In the genomic region with DNA sequence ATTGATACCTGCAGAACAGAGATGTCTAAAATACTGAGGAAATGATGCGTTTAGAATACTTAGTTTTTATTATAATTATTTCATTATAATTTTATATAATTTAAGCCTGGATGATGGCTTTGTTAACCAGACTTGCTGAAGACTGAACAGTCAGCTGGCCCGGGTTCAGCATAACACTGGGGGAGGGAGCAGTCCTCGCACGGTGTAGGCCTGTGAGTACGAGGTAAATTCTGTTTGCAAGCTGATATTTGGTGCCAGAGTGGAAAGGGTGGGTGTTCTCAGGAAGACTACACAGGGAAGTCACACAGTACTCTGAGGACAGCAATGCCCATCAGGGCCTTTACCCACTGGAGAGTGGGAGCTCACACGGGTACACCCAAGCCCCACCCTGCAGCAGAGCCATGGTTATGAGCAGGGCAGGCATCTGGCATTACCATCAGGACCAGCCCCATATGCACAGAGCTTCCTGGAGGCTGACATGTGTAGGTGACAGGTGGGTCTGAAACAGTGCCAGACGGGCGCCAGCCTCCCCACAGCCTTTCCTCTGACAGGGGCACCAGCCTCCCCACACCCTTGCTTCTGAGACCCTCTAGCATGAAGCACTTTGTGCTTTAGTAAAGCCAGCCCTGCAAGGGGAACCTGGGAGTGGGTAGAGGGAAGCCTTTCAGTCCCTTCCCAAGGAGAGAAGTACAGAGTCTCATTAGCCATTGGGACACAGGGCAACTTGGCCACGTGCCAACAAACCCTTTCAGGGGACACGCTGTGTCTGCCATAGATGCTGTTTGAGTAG, we compare ENCODE assay signal across 15 mouse cellular contexts. TPM values are rescaled to one million over a fixed set of nuclear protein-coding genes. Genes with fewer than 3 reads are reported as not detected.
A peak's percentile ranks its signal among the peaks of the same experiment; 100 is the strongest.
DNase-seq lines count a peak whose midpoint lies in the region; ATAC-seq lines count a peak whose summit lies in the region.
"Had no signal": no experiment of that assay in that cellular context is flagged by ENCODE, and none has a peak within 500 bp of the region (broad histone marks: within the 10 kb centered on the region; RNA-seq: fewer than 3 reads in every experiment).

No protein-coding gene starts in this region.

- no peak overlapping the region for H3K4me3 ChIP-seq in hindbrain, embryonic 11.5 days (ENCODE audit: low read depth, low read length)
- H3K4me3 ChIP-seq in hindbrain, embryonic 10.5 days: no peak overlapping the region
- no peak overlapping the region for H3K4me3 ChIP-seq in forebrain, embryonic 14.5 days (ENCODE audit: low read depth, low read length)
- H3K4me3 ChIP-seq: embryonic facial prominence, embryonic 13.5 days; hindbrain, embryonic 15.5 days; left cerebral cortex, adult 2 months; midbrain, embryonic 12.5 days had no signal

- ATAC-seq in hindbrain, embryonic 11.5 days (ENCODE audit: low FRiP score): no peak
- peak; percentile 60 for ATAC-seq in forebrain, embryonic 14.5 days

- DNase-seq in hindbrain, embryonic 11.5 days (ENCODE audit: low spot score): peak; percentile 43
- DNase-seq in hindbrain, embryonic 10.5 days (ENCODE audit: low spot score): no peak
- DNase-seq in right cerebral cortex, adult 18-20 months: peak; percentile 25
- no peak for DNase-seq in right cerebral cortex, postnatal 36 days (ENCODE audit: low spot score in 2 of 2)
- DNase-seq in forebrain, embryonic 14.5 days (ENCODE audit: low spot score): peak; percentile 85
- no peak for DNase-seq in ovary, postnatal 36 days (ENCODE audit: low spot score)
- DNase-seq in heart, adult 18-20 months: no peak
- no peak for DNase-seq in urinary bladder, postnatal 4 days (ENCODE audit: low spot score in 2 of 2)
- DNase-seq: kidney, postnatal 14 days; liver; thymus, adult 2 months had no signal

- WGBS in hindbrain, embryonic 11.5 days: 53% methylated on average over 10 of the region's 10 CpGs
- 52% methylated on average over 10 of the region's 10 CpGs for WGBS in hindbrain, embryonic 10.5 days
- WGBS in forebrain, embryonic 14.5 days: 24% methylated on average over 10 of the region's 10 CpGs

- H3K4me2 ChIP-seq in hindbrain, embryonic 11.5 days (replicated peaks; ENCODE audit: low read depth, low read length): no peak overlapping the region
- H3K4me2 ChIP-seq in forebrain, embryonic 14.5 days (ENCODE audit: low read length): 0 out of 2 replicates have a peak overlapping the region, but pooled peaks have one; percentile 7
- H3K4me2 ChIP-seq: embryonic facial prominence, embryonic 13.5 days had no signal

- H3K4me1 ChIP-seq in hindbrain, embryonic 11.5 days (replicated peaks; ENCODE audit: control insufficient read depth, insufficient read depth, low read length): peaks cover 26% of the 10 kb centered on the region
- peaks cover 45% of the 10 kb centered on the region for H3K4me1 ChIP-seq in hindbrain, embryonic 10.5 days (replicated peaks)
- peaks cover 21% of the 10 kb centered on the region for H3K4me1 ChIP-seq in forebrain, embryonic 14.5 days (ENCODE audit: control insufficient read depth, insufficient read depth, low read length)

- H3K36me3 ChIP-seq in hindbrain, embryonic 11.5 days (ENCODE audit: control insufficient read depth, insufficient read depth, low read length): no peaks in the 10 kb centered on the region
- H3K36me3 ChIP-seq in hindbrain, embryonic 10.5 days: no peaks in the 10 kb centered on the region
- H3K36me3 ChIP-seq in forebrain, embryonic 14.5 days (ENCODE audit: control insufficient read depth, insufficient read depth, low read length): no peaks in the 10 kb centered on the region
- H3K36me3 ChIP-seq: embryonic facial prominence, embryonic 13.5 days; hindbrain, embryonic 15.5 days; midbrain, embryonic 12.5 days had no signal

- no peaks in the 10 kb centered on the region for H3K9me3 ChIP-seq in hindbrain, embryonic 11.5 days (ENCODE audit: control insufficient read depth, low read length)
- no peaks in the 10 kb centered on the region for H3K9me3 ChIP-seq in hindbrain, embryonic 10.5 days
- no peaks in the 10 kb centered on the region for H3K9me3 ChIP-seq in forebrain, embryonic 14.5 days (replicated peaks; ENCODE audit: control insufficient read depth, low read length)
- H3K9me3 ChIP-seq: embryonic facial prominence, embryonic 13.5 days; hindbrain, embryonic 15.5 days; midbrain, embryonic 12.5 days had no signal

- no peak overlapping the region for H3K9ac ChIP-seq in hindbrain, embryonic 11.5 days (ENCODE audit: low read depth, low read length)
- H3K9ac ChIP-seq in forebrain, embryonic 14.5 days (ENCODE audit: low read length): no peak overlapping the region
- H3K9ac ChIP-seq: embryonic facial prominence, embryonic 13.5 days; hindbrain, embryonic 15.5 days; midbrain, embryonic 12.5 days had no signal

- peaks cover 58% of the 10 kb centered on the region for H3K27me3 ChIP-seq in hindbrain, embryonic 11.5 days (ENCODE audit: control insufficient read depth, insufficient read depth, low read length)
- peaks cover 100% of the 10 kb centered on the region for H3K27me3 ChIP-seq in hindbrain, embryonic 10.5 days (ENCODE audit: insufficient read depth, poor library complexity, severe bottlenecking)
- H3K27me3 ChIP-seq in forebrain, embryonic 14.5 days (replicated peaks; ENCODE audit: control insufficient read depth, insufficient read depth, low read length): peaks cover 34% of the 10 kb centered on the region
- H3K27me3 ChIP-seq: hindbrain, embryonic 15.5 days had no signal

- no peak overlapping the region for H3K27ac ChIP-seq in hindbrain, embryonic 11.5 days (ENCODE audit: low read depth, low read length)
- H3K27ac ChIP-seq in hindbrain, embryonic 10.5 days: no peak overlapping the region
- H3K27ac ChIP-seq in forebrain, embryonic 14.5 days (ENCODE audit: low read depth, low read length): peak overlapping the region; percentile 59; the same call in 1 of the 2 replicates
- H3K27ac ChIP-seq: embryonic facial prominence, embryonic 13.5 days; hindbrain, embryonic 15.5 days; left cerebral cortex, adult 2 months; midbrain, embryonic 12.5 days had no signal

RNA-seq across cellular contexts. Expression of gene Nptx1, which starts 3.2 kb away (rescaled TPM):
- polyA plus RNA-seq in hindbrain, embryonic 11.5 days (2014; fragmentation: Nextera tagmentation; extraction: Ambion mirVana): 8.7 and 11.2 TPM in 2 replicates
- 3.2 and 9.7 TPM in 2 replicates for polyA plus RNA-seq in hindbrain, embryonic 10.5 days (2016; fragmentation: Nextera tagmentation; extraction: Ambion mirVana)
- polyA plus RNA-seq in forebrain, embryonic 14.5 days (2014; fragmentation: Nextera tagmentation; extraction: Ambion mirVana): 4.1 and 6.7 TPM in 2 replicates
- total RNA-seq in heart, adult 18-20 months (2021): under 1 TPM; 0.07 to 0.13 TPM

RNA-seq across cellular contexts. Expression of gene Rptor, which starts 52.0 kb away (rescaled TPM):
- 10.4 and 12.4 TPM in 2 replicates for polyA plus RNA-seq in hindbrain, embryonic 11.5 days (2014; fragmentation: Nextera tagmentation; extraction: Ambion mirVana)
- polyA plus RNA-seq in hindbrain, embryonic 10.5 days (2016; fragmentation: Nextera tagmentation; extraction: Ambion mirVana): 11.8 and 12.4 TPM in 2 replicates
- 7.0 and 9.3 TPM in 2 replicates for polyA plus RNA-seq in forebrain, embryonic 14.5 days (2014; fragmentation: Nextera tagmentation; extraction: Ambion mirVana)
- 10 to 100 TPM; 30.4 to 34.0 TPM for total RNA-seq in heart, adult 18-20 months (2021)

RNA-seq across cellular contexts. Expression of gene Endov, which starts 59.6 kb away (rescaled TPM):
- polyA plus RNA-seq in hindbrain, embryonic 11.5 days (2014; fragmentation: Nextera tagmentation; extraction: Ambion mirVana): 13.6 and 14.8 TPM in 2 replicates
- polyA plus RNA-seq in hindbrain, embryonic 10.5 days (2016; fragmentation: Nextera tagmentation; extraction: Ambion mirVana): 21.4 and 23.4 TPM in 2 replicates
- 15.9 and 18.0 TPM in 2 replicates for polyA plus RNA-seq in forebrain, embryonic 14.5 days (2014; fragmentation: Nextera tagmentation; extraction: Ambion mirVana)
- total RNA-seq in heart, adult 18-20 months (2021): 1 to 10 TPM; 7.0 to 7.5 TPM

Comparison
In these comparisons a context has a peak if more than half of its experiments do, and no peak if none do; other contexts are left out.
1. DNase-seq: peak in hindbrain, embryonic 11.5 days (single experiment), right cerebral cortex, adult 18-20 months (single experiment) and forebrain, embryonic 14.5 days (single experiment); none in hindbrain, embryonic 10.5 days (single experiment), right cerebral cortex, postnatal 36 days (0 of 2), ovary, postnatal 36 days (single experiment), heart, adult 18-20 months (0 of 2) and urinary bladder, postnatal 4 days (0 of 2).